Mouse (Mus musculus): ENCODE data around the gene Gpr146. TPM values are rescaled to one million over a fixed set of nuclear protein-coding genes. Genes with fewer than 3 reads are reported as not detected.

The Gpr146 gene
- polyA plus RNA-seq, 1 experiment from 2014 or later: 1.8 TPM

DNA sequence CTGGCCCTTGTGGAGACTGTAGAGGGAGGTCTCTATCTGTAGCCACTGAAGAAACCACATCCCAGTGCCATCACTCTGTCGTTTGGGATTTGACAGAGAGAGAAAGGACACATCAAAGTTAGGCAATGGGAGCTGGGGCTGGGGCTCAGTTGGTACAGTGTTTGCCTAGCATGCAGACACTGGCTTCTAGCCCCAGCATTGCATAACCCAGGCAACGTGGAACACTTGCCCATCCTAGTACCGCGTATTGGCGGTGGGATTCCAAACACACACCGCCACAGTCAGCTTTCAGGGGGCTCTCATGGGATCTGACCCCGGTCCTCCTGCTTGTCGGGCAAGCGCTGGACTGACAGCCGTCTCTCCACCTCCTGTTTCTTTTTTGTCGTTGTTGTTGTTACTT lies 11.0 kb upstream of the Gpr146 start:
- Histone ChIP-seq H3K27ac (ENCODE audit: low read length) (no peak overlapping the region), H3K36me3 (ENCODE audit: control insufficient read depth, insufficient read depth) (no peaks in the 10 kb centered on the region), H3K4me2 (ENCODE audit: low read length) (no peak overlapping the region), H3K9me3 (ENCODE audit: control insufficient read depth, low read length) (no peaks in the 10 kb centered on the region), H3K4me3 (replicated peaks; ENCODE audit: low read length) (no peak overlapping the region), H3K4me1 (replicated peaks; ENCODE audit: control insufficient read depth, insufficient read depth, low read length) (peaks cover 13% of the 10 kb centered on the region), H3K27me3 (replicated peaks; ENCODE audit: control insufficient read depth, insufficient read depth, low read length) (no peaks in the 10 kb centered on the region), H3K9ac (replicated peaks; ENCODE audit: low read depth, low read length) (no peak overlapping the region)
- no peak for ATAC-seq
- 81% methylated on average over 11 of the region's 11 CpGs for WGBS

DNA sequence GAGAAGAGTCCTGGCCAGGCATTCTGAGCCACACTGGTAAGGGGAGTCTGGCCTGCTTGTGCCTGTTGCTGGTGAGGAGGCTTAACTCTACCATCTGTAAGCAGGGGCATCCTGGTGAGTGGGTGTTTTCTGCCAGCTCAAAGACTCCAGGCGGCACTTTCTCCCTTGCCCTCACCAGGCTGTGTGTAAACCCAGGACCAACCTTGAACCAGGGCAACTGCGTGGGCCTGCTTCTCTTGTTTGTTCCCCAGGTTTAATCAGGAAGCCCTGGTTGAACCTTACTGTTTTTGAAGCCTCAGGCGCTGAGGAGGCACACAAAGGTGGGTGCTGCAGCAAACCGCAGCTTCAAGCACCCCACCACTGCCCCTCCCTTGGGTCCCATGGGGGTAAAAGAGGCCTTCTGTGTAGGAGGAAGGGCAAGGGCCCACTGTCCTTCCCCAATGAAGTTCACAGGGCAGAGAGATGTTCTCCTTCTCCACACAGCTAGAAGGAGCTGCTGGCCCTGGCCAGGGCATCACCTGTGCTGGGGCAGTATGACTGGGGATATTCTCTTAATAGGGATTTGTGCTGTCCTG lies 9.5 kb upstream of the Gpr146 start:
- no peak overlapping the region for H3K27ac ChIP-seq (ENCODE audit: low read length)
- H3K9me3 ChIP-seq (ENCODE audit: control insufficient read depth, low read length): no peaks in the 10 kb centered on the region
- ATAC-seq: no peak
- WGBS: 88% methylated on average over 4 of the region's 4 CpGs
- no peaks in the 10 kb centered on the region for H3K36me3 ChIP-seq (ENCODE audit: control insufficient read depth, insufficient read depth)
- H3K4me2 ChIP-seq (ENCODE audit: low read length): no peak overlapping the region
- H3K27me3 ChIP-seq (replicated peaks; ENCODE audit: control insufficient read depth, insufficient read depth, low read length): no peaks in the 10 kb centered on the region
- H3K4me3 ChIP-seq (replicated peaks; ENCODE audit: low read length): no peak overlapping the region
- H3K9ac ChIP-seq (replicated peaks; ENCODE audit: low read depth, low read length): no peak overlapping the region
- H3K4me1 ChIP-seq (replicated peaks; ENCODE audit: control insufficient read depth, insufficient read depth, low read length): peaks cover 23% of the 10 kb centered on the region

DNA sequence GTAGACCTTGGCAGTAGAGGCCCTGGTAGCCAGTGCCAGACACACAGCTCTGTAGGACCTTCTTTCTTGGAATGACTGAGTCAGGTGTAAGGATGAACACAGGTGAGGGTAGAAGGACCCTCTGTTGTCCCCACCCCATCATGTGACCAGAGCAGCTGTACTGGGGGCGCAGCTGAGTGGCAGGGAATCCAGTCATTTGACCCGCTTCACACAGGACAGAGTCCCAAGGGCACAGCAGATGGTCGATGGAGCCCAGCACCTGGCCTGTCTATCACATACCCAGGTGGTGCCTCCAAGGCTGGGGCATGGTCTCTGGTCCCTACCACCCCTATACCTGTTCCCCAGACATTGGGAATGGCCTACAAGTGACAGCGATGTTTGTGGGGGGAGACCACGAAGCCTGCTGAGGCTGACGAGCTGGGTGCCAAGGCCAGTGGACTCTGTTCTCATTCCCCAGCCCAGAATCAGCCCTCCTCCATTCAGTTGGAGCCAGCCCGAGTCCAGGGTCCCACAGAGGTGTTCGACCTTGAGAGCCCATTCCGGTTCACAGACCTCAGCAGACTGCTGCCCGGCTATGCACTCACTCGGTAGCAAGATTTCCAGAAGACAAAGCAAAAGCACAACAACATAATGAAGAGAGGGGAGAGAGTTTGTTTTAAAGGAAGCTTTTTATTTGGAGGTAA lies 8.7 kb upstream of the Gpr146 start:
- H3K27ac ChIP-seq (ENCODE audit: low read length): no peak overlapping the region
- H3K4me3 ChIP-seq (replicated peaks; ENCODE audit: low read length): no peak overlapping the region
- H3K27me3 ChIP-seq (replicated peaks; ENCODE audit: control insufficient read depth, insufficient read depth, low read length): no peaks in the 10 kb centered on the region
- H3K36me3 ChIP-seq (ENCODE audit: control insufficient read depth, insufficient read depth): no peaks in the 10 kb centered on the region
- no peak overlapping the region for H3K9ac ChIP-seq (replicated peaks; ENCODE audit: low read depth, low read length)
- H3K4me2 ChIP-seq (ENCODE audit: low read length): no peak overlapping the region
- peaks cover 23% of the 10 kb centered on the region for H3K4me1 ChIP-seq (replicated peaks; ENCODE audit: control insufficient read depth, insufficient read depth, low read length)
- ATAC-seq: no peak
- H3K9me3 ChIP-seq (ENCODE audit: control insufficient read depth, low read length): no peaks in the 10 kb centered on the region
- 78% methylated on average over 11 of the region's 11 CpGs for WGBS

DNA sequence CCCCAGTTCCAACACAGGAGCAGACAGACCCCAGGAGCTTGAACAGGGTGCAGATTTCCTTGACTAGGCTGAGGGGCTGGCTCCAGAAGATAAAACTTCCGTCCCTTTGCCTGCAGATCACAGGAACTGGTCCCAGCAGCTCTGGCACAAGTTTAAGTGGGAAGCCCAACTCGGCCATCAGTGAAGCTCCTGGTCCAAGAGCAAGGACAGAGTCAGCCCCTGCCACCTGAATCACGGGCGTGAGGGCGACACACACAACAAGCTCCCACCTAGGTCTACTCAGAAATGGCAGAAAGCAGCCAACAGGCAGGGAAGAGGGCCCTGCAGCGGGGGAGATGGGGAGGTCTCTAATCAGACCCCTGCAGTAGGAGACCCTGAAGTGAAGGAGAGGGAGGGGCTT lies 7.2 kb upstream of the Gpr146 start:
- Histone ChIP-seq H3K9me3 (ENCODE audit: control insufficient read depth, low read length) (no peaks in the 10 kb centered on the region), H3K4me1 (replicated peaks; ENCODE audit: control insufficient read depth, insufficient read depth, low read length) (peaks cover 13% of the 10 kb centered on the region), H3K4me2 (ENCODE audit: low read length) (no peak overlapping the region), H3K27me3 (replicated peaks; ENCODE audit: control insufficient read depth, insufficient read depth, low read length) (no peaks in the 10 kb centered on the region), H3K36me3 (ENCODE audit: control insufficient read depth, insufficient read depth) (no peaks in the 10 kb centered on the region), H3K27ac (ENCODE audit: low read length) (no peak overlapping the region), H3K9ac (replicated peaks; ENCODE audit: low read depth, low read length) (no peak overlapping the region), H3K4me3 (replicated peaks; ENCODE audit: low read length) (no peak overlapping the region)
- WGBS: 85% methylated on average over 6 of the region's 6 CpGs
- ATAC-seq: no peak

DNA sequence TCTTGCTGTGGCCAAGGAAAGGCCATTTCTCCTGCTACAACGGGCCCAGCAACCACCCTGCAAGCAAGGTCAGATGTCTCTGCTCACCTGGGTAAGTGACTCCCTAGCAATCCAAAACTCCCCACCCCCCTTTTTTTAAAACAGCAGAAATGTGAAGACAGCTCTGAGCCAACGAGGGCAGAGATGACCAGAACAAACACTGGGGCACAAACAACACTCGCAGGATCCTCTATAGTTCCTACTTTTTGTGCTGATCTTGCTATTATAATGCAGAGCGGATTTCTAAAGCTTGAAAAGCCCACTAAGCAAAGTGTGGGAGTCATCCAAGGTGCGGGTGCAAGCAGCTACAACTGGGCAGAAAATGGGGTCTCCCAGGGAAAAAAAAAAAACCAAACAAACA lies 6.4 kb upstream of the Gpr146 start:
- Histone ChIP-seq H3K4me3 (replicated peaks; ENCODE audit: low read length) (no peak overlapping the region; the same call in 1 of the 2 replicates), H3K4me1 (replicated peaks; ENCODE audit: control insufficient read depth, insufficient read depth, low read length) (peaks cover 13% of the 10 kb centered on the region), H3K9me3 (ENCODE audit: control insufficient read depth, low read length) (no peaks in the 10 kb centered on the region), H3K4me2 (ENCODE audit: low read length) (peak overlapping the region; percentile 88; the same call in 1 of the 2 replicates), H3K9ac (replicated peaks; ENCODE audit: low read depth, low read length) (no peak overlapping the region), H3K27ac (ENCODE audit: low read length) (no peak overlapping the region), H3K27me3 (replicated peaks; ENCODE audit: control insufficient read depth, insufficient read depth, low read length) (no peaks in the 10 kb centered on the region), H3K36me3 (ENCODE audit: control insufficient read depth, insufficient read depth) (no peaks in the 10 kb centered on the region)
- no peak for ATAC-seq
- 65% methylated on average over 5 of the region's 5 CpGs for WGBS

DNA sequence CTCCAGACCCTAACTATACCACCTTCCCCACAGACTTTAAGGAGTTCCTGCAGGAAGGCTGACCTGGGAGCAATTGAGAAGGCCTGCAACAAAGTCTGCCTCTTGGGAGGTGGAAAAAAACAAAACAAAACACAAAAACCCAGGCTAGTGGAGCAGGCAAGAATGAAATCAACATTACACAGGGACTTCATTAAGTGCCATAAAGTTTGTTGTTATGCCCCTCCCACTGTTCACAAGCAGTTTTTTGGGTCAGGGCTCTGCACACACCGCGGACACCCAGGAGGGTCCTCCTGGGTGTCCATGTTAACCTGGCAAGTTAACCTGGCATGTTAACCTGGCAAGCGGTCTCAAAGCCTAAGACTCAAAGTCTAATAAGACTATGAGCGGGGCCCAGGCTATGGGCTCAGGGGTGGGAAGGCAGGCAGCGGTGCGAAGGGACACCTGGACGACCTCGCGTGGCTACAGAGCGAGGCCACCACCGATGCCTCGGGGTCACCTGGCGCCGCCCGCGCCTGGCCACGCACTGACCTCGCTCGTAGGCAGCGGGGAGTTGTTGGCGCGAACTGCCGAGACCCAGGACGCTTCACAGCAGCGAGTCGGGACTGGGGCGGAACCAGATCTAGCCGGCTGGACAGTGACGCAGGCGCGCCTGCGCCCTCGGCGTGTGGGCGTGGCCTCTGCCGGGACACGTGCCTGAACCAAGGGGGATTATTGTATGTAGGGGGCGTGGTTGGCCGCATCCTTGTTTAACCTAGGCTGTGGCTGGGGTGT lies 5.7 kb upstream of the Gpr146 start:
- WGBS: 2% methylated on average over 39 of the region's 39 CpGs

DNA sequence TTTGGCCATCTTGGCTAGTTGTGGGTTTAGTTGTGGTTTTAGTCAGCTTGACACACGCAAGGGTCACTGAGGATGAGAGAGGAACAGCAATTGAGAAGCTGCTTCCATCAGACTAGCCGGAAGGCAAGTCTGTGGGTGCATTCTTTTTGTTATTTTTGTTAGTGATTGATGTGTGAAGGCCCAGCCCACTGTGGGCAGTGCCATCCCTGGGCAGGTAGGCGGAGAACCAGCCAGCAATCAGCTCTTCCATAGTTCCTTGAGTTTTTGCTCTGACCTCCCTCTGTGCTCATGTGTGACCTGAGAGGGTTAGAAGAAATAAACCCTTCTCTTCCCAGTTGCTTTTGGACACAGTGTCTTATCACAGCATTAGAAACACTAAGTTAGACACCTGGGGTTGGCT lies 4.4 kb upstream of the Gpr146 start:
- Histone ChIP-seq H3K4me3 (replicated peaks; ENCODE audit: low read length) (no peak overlapping the region), H3K4me2 (ENCODE audit: low read length) (no peak overlapping the region), H3K9ac (replicated peaks; ENCODE audit: low read depth, low read length) (no peak overlapping the region), H3K9me3 (ENCODE audit: control insufficient read depth, low read length) (no peaks in the 10 kb centered on the region), H3K4me1 (replicated peaks; ENCODE audit: control insufficient read depth, insufficient read depth, low read length) (peaks cover 16% of the 10 kb centered on the region), H3K27me3 (replicated peaks; ENCODE audit: control insufficient read depth, insufficient read depth, low read length) (no peaks in the 10 kb centered on the region), H3K27ac (ENCODE audit: low read length) (no peak overlapping the region), H3K36me3 (ENCODE audit: control insufficient read depth, insufficient read depth) (no peaks in the 10 kb centered on the region)
- WGBS: 87% methylated on average over 3 of the region's 3 CpGs
- no peak for ATAC-seq

More for the DNA sequence above, 5.7 kb upstream of the Gpr146 start:
- Histone ChIP-seq H3K36me3 (ENCODE audit: control insufficient read depth, insufficient read depth) (no peaks in the 10 kb centered on the region), H3K4me1 (replicated peaks; ENCODE audit: control insufficient read depth, insufficient read depth, low read length) (peaks cover 13% of the 10 kb centered on the region), H3K27me3 (replicated peaks; ENCODE audit: control insufficient read depth, insufficient read depth, low read length) (no peaks in the 10 kb centered on the region), H3K9ac (replicated peaks; ENCODE audit: low read depth, low read length) (peak overlapping the region; percentile 87), H3K27ac (ENCODE audit: low read length) (peak overlapping the region; percentile 58; the same call in 1 of the 2 replicates), H3K9me3 (ENCODE audit: control insufficient read depth, low read length) (no peaks in the 10 kb centered on the region), H3K4me2 (ENCODE audit: low read length) (peak overlapping the region; percentile 88), H3K4me3 (replicated peaks; ENCODE audit: low read length) (peak overlapping the region; percentile 77)
- peak; percentile 94 for ATAC-seq

DNA sequence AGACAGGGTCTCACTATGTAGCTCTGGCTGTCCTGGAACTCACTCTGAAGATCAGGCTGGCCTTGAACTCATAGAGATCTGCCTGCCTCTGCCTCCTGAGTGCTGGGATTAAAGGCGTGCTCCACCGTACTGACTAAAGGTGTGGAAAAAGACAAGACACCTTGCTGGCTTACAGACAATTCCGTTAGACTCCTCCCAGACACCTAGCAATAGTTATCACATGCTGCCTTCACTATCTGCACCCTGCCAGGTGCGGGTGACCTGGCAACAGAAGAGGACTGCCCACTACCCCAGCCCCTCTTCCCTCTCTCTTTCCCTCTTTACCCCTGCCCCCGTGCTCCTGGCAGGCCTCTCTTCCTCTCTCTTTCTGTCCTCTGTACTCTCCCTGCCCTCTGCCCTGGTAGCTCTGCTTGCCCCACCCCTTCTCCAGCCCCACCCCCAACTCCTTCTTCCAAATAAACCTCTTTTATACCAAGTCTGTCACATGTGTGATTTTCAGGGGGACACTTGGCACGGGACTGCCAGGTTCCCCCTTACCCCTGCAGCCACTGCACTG lies 3.5 kb upstream of the Gpr146 start:
- Histone ChIP-seq H3K9ac (replicated peaks; ENCODE audit: low read depth, low read length) (no peak overlapping the region), H3K4me3 (replicated peaks; ENCODE audit: low read length) (no peak overlapping the region), H3K27me3 (replicated peaks; ENCODE audit: control insufficient read depth, insufficient read depth, low read length) (no peaks in the 10 kb centered on the region), H3K36me3 (ENCODE audit: control insufficient read depth, insufficient read depth) (no peaks in the 10 kb centered on the region), H3K4me1 (replicated peaks; ENCODE audit: control insufficient read depth, insufficient read depth, low read length) (peaks cover 17% of the 10 kb centered on the region), H3K9me3 (ENCODE audit: control insufficient read depth, low read length) (no peaks in the 10 kb centered on the region), H3K27ac (ENCODE audit: low read length) (no peak overlapping the region), H3K4me2 (ENCODE audit: low read length) (no peak overlapping the region)
- ATAC-seq: no peak
- WGBS: 85% methylated on average over 6 of the region's 6 CpGs

DNA sequence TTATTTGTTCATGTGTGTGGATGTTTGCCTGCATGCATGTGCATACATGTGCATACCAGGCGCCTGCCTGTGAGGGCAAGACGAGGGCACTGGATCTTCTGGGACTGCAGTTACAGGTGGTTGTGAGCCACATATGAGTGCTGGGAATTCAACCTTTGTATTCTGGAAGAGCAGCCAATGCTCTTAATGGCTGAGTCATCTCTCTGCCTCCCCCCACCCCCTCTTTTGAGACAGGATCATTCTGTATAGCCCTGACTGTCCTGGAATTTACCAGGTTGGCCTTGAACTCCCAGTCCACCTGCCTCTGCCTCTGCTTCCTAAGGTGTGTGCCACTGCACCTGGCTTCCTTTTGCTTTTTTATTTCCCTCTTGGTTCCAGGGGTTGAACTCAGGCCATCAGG lies 2.7 kb upstream of the Gpr146 start:
- no peak overlapping the region for H3K27ac ChIP-seq (ENCODE audit: low read length)
- no peak overlapping the region for H3K9ac ChIP-seq (replicated peaks; ENCODE audit: low read depth, low read length)
- 85% methylated on average over 2 of the region's 2 CpGs for WGBS
- H3K4me1 ChIP-seq (replicated peaks; ENCODE audit: control insufficient read depth, insufficient read depth, low read length): peaks cover 20% of the 10 kb centered on the region
- H3K36me3 ChIP-seq (ENCODE audit: control insufficient read depth, insufficient read depth): no peaks in the 10 kb centered on the region
- no peaks in the 10 kb centered on the region for H3K9me3 ChIP-seq (ENCODE audit: control insufficient read depth, low read length)
- no peak for ATAC-seq
- no peaks in the 10 kb centered on the region for H3K27me3 ChIP-seq (replicated peaks; ENCODE audit: control insufficient read depth, insufficient read depth, low read length)
- no peak overlapping the region for H3K4me3 ChIP-seq (replicated peaks; ENCODE audit: low read length)
- H3K4me2 ChIP-seq (ENCODE audit: low read length): no peak overlapping the region

Measured in forebrain, embryonic 16.5 days (tissue).